Mouse (Mus musculus) hindbrain, embryonic 14.5 days (tissue): ENCODE data around the gene Gpx3. TPM values are rescaled to one million over a fixed set of nuclear protein-coding genes. Genes with fewer than 3 reads are reported as not detected.

Experiments
- ATAC-seq: fragments of 200-750 bp; cut with Nextera tagmentation; 2 replicates; pipeline ENCODE4 v1.8.0; 2017; ENCODE audit warnings: moderate number of reproducible peaks, mild to moderate bottlenecking, moderate TSS enrichment, moderate library complexity; ENCODE audit not compliant: low FRiP score
- DNase-seq: peaks from one replicate; pipeline ENCODE4 v3.0.0-alpha.2; 2015; ENCODE audit warnings: low spot score
- H3K27ac ChIP-seq: fragments of 300-500 bp; sonication (generic); 2 replicates; pipeline ENCODE4 v1.5.1; 2014; ENCODE audit warnings: mild to moderate bottlenecking, moderate library complexity
- H3K27me3 ChIP-seq: fragments of 300-500 bp; sonication (generic); 2 replicates; pipeline ENCODE4 v1.6.1; 2014; ENCODE audit warnings: mild to moderate bottlenecking, low read length, mixed read lengths; ENCODE audit not compliant: control insufficient read depth, insufficient read depth
- H3K36me3 ChIP-seq: fragments of 300-500 bp; sonication (generic); replicated peaks from 2 replicates; pipeline ENCODE4 v1.6.1; 2014; ENCODE audit not compliant: control insufficient read depth, insufficient read depth
- H3K4me1 ChIP-seq: fragments of 300-500 bp; sonication (generic); replicated peaks from 2 replicates; pipeline ENCODE4 v1.6.1; 2014; ENCODE audit warnings: antibody characterized with exemption, low read length, mixed read lengths; ENCODE audit not compliant: control insufficient read depth, insufficient read depth
- H3K4me2 ChIP-seq: fragments of 300-500 bp; sonication (generic); replicated peaks from 2 replicates; pipeline ENCODE4 v1.6.1; 2014; ENCODE audit warnings: mild to moderate bottlenecking, moderate library complexity
- H3K4me3 ChIP-seq: fragments of 300-500 bp; sonication (generic); replicated peaks from 2 replicates; pipeline ENCODE4 v1.5.1; 2014; ENCODE audit warnings: mild to moderate bottlenecking, low read length
- H3K9ac ChIP-seq: fragments of 300-500 bp; sonication (generic); 2 replicates; pipeline ENCODE4 v1.6.1; 2014
- H3K9me3 ChIP-seq: fragments of 300-500 bp; sonication (generic); 2 replicates; pipeline ENCODE4 v1.6.1; 2016; ENCODE audit warnings: low read length; ENCODE audit not compliant: control insufficient read depth
- WGBS: fragments of 180-500 bp; shearing (Covaris S2); extraction: QIAGEN DNeasy Blood & Tissue Kit; methylation state at CpG from one replicate; pipeline ENCODE4 v1.1.7; 2014; 5-methylcytosine and 5-hydroxymethylcytosine counted together
- polyA plus RNA-seq: library from polyadenylated mRNA; unstranded; fragments of >200 nt; fragmentation: Nextera tagmentation; extraction: Ambion mirVana; gene quantifications from 2 replicates; pipeline ENCODE4 v1.2.1, GENCODE M21; 2014

Gpx3 gene
- polyA plus RNA-seq, 1 experiment from 2014 or later, result 73.6 TPM

DNA sequence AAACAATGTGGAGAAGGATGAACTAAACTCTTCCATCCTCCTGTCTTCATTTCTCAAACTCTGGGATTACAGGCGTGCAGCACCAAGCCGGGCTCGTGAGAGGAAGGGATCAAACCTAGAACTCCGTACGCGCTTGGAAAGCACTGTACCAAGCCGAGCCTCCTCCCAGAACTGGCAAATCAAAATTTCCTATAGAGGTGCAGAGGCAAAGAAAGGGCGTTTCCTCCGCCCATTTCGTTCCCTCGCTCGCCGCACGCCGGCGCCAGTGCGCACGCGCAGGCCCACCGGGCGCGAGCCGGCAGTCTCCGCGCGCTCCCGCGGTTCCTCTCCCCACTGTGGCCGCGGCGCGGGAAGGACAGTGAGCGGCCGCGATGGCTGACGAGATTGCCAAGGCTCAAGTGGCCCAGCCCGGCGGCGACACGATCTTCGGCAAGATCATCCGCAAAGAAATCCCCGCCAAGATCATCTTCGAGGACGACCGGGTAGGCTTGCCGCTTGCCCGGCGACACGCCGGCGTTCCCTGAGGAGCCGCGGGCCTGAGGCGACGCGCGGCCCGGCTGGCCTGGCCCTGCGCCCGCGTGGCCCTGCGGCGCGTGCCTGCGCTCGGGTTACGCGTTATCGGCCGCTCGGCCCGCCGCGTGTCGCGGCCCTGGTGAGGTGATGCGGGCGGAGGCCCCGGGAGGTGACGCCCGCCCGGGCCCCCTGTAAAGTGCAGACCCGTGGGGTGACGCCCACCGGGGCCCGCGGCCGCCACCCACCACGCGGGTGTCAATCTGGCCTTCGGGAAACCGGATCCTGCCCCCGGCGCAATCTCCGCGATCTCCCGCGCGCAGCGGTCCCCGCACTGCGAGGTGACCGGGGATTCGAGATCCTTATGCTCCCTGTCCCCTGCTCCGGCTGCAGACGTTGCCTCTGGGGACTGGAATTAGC, 35.9 kb upstream of the Gpx3 start, which contains the start of gene Hint1:
TSS of gene Hint1 (plus strand) at position 265 of the 930 bp plus-strand sequence.
- Histone ChIP-seq H3K36me3 (peaks cover 19% of the 10 kb centered on the region), H3K27me3 (no peaks in the 10 kb centered on the region), H3K4me2 (peak within 1 kb of the TSS; percentile 70), H3K27ac (peak within 1 kb of the TSS; percentile 86), H3K9ac (peak within 1 kb of the TSS; percentile 96), H3K9me3 (no peaks in the 10 kb centered on the region), H3K4me3 (peak within 1 kb of the TSS; percentile 88), H3K4me1 (peaks cover 29% of the 10 kb centered on the region)
- under 1% methylated on average over 104 of the region's 107 CpGs for WGBS
- DNase-seq (peak; percentile 93), ATAC-seq (peak; percentile 87)

DNA sequence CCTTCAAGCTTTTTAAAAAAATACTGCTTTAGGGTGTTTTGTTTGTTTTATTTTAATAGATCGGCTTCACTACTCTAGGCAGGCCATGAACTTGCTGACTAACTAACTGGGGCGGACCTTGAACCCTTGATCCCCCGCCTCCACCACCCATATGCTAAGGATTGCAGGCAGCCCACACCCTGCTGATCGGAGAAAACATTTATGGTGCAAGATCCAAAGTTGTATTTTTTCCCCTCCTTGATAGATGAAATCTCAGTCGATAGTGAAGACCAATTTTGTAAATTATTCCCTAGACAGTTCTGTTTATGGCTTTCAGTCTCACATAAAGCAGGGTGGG, 35.2 kb upstream of the Gpx3 start:
- no peak for DNase-seq
- H3K36me3 ChIP-seq, result peaks cover 26% of the 10 kb centered on the region
- H3K4me1 ChIP-seq, result peaks cover 29% of the 10 kb centered on the region
- H3K27ac ChIP-seq, result peak overlapping the region; percentile 86
- 2% methylated on average over 5 of the region's 5 CpGs for WGBS
- no peaks in the 10 kb centered on the region for H3K9me3 ChIP-seq
- no peak for ATAC-seq
- H3K27me3 ChIP-seq, result no peaks in the 10 kb centered on the region
- H3K4me2 ChIP-seq, result peak overlapping the region; percentile 70
- peak overlapping the region; percentile 96 for H3K9ac ChIP-seq
- H3K4me3 ChIP-seq, result peak overlapping the region; percentile 88

DNA sequence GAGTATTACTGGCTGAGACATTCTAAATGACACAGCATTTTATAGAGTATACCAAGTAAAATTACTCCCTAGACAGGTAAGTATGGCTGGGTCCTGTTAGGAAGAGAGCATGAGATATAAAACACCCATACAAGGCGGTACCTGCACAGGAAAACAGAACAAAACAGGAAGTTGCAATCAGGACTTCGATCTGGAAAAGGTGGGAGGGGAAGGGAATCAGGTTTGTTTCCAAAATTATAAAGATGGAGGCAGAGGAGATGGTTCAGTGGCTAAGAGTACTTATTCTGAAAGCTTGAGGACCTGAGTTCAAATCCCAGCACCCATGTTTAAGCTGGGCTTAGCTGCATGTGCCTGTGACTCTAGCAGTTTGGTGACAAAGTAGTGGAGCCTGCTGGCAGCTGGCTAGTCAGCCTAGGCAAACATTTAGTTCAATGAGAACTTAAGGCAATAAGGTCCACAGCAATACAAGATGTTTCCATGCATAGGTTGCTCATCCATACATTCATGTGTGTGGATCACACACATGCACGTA, 34.3 kb upstream of the Gpx3 start:
- H3K9me3 ChIP-seq, result no peaks in the 10 kb centered on the region
- 94% methylated on average over 3 of the region's 3 CpGs for WGBS
- H3K4me1 ChIP-seq, result peaks cover 29% of the 10 kb centered on the region
- ATAC-seq (no peak), DNase-seq (no peak)
- no peak overlapping the region for H3K27ac ChIP-seq
- no peaks in the 10 kb centered on the region for H3K27me3 ChIP-seq
- H3K36me3 ChIP-seq, result peaks cover 35% of the 10 kb centered on the region
- H3K4me2 ChIP-seq, result peak overlapping the region; percentile 70
- peak overlapping the region; percentile 88 for H3K4me3 ChIP-seq
- peak overlapping the region; percentile 96 for H3K9ac ChIP-seq

DNA sequence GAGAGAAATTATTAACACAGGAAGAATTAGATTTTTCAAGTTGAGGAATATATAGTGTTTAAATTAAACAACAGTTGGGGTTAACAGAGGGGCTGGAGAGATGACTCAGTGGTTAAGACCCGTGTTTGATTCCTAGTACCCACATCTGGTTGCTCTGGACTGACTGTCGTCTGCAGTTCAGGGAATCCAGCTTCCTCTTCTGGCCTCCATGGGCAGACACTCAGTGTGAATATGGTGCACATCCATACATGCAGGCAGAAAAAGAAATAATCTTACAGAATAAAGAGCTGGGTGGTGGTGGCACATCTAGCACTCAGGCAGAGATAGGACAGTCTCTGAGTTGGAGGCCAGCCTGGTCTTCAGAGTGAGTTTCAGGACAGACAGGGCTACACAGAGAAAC, 33.8 kb upstream of the Gpx3 start:
- Histone ChIP-seq H3K27ac (no peak overlapping the region), H3K27me3 (no peaks in the 10 kb centered on the region), H3K36me3 (peaks cover 40% of the 10 kb centered on the region), H3K4me2 (peak overlapping the region; percentile 70), H3K4me3 (no peak overlapping the region), H3K9me3 (no peaks in the 10 kb centered on the region), H3K4me1 (peaks cover 29% of the 10 kb centered on the region), H3K9ac (no peak overlapping the region)
- 80% methylated on average over 2 of the region's 2 CpGs for WGBS
- DNase-seq, result no peak
- no peak for ATAC-seq

DNA sequence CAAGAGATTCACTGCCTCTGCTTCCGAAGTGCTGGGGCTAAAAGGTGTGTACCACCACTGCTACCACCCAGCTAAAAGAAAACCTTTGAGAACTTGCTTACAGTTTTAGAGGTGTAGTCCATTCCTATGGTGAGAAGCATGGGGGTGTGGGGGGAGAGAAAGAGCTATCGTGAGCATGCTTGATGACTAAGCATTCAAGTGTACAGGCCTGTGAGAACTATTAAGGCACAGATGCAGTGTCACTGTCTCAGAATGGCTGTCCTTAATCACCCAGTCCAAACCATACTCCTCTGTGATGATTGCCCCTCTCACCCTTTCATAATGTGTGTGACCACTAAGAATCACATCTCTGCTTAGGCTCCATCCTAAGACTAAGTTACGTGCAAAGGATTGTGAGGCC, 32.9 kb upstream of the Gpx3 start:
- ATAC-seq (no peak), DNase-seq (no peak)
- Histone ChIP-seq H3K9ac (no peak overlapping the region), H3K4me2 (no peak overlapping the region), H3K27ac (no peak overlapping the region), H3K27me3 (no peaks in the 10 kb centered on the region), H3K36me3 (peaks cover 49% of the 10 kb centered on the region), H3K4me3 (no peak overlapping the region), H3K9me3 (no peaks in the 10 kb centered on the region), H3K4me1 (peaks cover 29% of the 10 kb centered on the region)
- 75% methylated on average over 3 of the region's 3 CpGs for WGBS

DNA sequence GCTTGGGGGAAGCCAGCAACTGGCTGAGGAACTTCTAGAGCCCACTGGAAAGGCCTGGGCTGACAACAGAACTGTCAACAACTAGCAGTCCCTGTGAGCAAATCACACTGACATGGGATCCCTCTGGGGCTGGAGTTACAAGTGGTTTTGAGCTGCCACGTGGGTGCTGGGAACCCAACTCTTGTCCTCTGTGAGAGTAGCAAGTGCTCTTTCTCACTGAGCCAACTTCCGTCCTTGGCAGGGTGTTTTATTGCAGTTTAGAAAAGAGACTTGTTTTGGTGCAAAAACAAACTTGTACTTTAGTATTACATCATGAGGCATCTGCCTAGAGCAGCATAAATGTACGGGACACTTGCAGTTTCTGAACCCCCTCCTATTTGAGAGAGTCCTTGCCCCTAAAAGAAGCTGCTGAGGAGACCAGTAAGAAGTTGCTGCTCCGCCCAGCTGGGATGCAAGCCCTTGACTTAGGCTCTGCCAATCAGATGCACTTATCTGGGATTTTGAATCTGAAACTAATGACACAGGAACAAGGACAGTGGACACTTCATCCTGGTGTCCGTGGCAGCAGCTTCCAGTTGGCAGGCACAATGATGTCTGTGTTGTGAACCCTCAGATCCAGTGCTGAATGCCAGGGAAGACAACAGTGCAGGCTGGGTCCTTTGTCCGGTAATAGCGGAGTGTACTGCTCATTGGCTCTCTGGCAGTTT, 30.3 kb upstream of the Gpx3 start:
- no peak overlapping the region for H3K9ac ChIP-seq
- no peak overlapping the region for H3K4me2 ChIP-seq
- ATAC-seq (no peak), DNase-seq (no peak)
- peaks cover 50% of the 10 kb centered on the region for H3K36me3 ChIP-seq
- H3K27me3 ChIP-seq, result no peaks in the 10 kb centered on the region
- peaks cover 21% of the 10 kb centered on the region for H3K4me1 ChIP-seq
- H3K4me3 ChIP-seq, result no peak overlapping the region
- 77% methylated on average over 7 of the region's 7 CpGs for WGBS
- no peak overlapping the region for H3K27ac ChIP-seq
- H3K9me3 ChIP-seq, result no peaks in the 10 kb centered on the region

DNA sequence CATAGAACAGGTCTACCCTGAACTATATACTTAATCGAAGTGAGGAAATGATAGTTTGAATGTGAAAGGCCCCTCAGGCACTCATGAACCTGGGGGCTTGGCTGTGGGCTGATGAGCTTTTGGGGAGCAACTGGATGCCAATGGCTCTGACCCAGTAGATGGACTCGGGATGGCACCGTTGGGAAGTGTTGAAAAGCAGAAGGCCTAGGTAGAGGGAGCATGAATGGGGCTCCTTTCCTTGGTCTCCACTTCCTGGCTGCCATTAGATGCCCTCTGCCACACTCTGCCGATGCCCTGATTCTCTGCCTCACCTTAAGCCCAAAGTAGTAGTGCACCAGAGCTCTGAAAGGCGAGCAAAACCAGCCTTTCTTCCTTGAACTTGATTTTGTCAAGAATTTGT, 26.2 kb upstream of the Gpx3 start:
- H3K27ac ChIP-seq, result no peak overlapping the region
- no peaks in the 10 kb centered on the region for H3K9me3 ChIP-seq
- H3K9ac ChIP-seq, result no peak overlapping the region
- no peaks in the 10 kb centered on the region for H3K4me1 ChIP-seq
- no peak for ATAC-seq
- H3K36me3 ChIP-seq, result peaks cover 34% of the 10 kb centered on the region
- DNase-seq, result no peak
- no peaks in the 10 kb centered on the region for H3K27me3 ChIP-seq
- 93% methylated on average over 5 of the region's 5 CpGs for WGBS
- H3K4me3 ChIP-seq, result no peak overlapping the region
- no peak overlapping the region for H3K4me2 ChIP-seq

DNA sequence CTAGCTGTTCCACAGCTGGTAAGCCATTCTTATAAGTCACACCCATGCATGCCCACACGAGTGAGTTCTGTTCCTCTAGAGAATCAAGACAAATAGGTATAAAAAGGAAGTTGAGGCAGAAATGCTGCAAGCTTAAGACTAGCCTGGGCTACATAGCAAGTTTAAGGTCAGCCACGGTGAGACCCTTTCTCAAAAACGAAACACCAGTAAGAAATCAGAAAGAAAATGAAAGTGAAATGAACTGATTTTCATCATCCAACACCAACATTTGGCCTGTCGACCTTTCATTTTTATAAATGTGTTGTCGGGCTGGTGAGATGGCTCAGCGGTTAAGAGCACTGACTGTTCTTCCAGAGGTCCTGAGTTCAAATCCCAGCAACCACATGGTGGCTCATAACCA, 23.4 kb upstream of the Gpx3 start:
- WGBS, result 83% methylated on average over 6 of the region's 6 CpGs
- no peak overlapping the region for H3K9ac ChIP-seq
- no peak overlapping the region for H3K4me2 ChIP-seq
- H3K27ac ChIP-seq, result no peak overlapping the region
- no peaks in the 10 kb centered on the region for H3K4me1 ChIP-seq
- H3K36me3 ChIP-seq, result peaks cover 6% of the 10 kb centered on the region
- H3K4me3 ChIP-seq, result no peak overlapping the region
- ATAC-seq (no peak), DNase-seq (no peak)
- no peaks in the 10 kb centered on the region for H3K9me3 ChIP-seq
- no peaks in the 10 kb centered on the region for H3K27me3 ChIP-seq

DNA sequence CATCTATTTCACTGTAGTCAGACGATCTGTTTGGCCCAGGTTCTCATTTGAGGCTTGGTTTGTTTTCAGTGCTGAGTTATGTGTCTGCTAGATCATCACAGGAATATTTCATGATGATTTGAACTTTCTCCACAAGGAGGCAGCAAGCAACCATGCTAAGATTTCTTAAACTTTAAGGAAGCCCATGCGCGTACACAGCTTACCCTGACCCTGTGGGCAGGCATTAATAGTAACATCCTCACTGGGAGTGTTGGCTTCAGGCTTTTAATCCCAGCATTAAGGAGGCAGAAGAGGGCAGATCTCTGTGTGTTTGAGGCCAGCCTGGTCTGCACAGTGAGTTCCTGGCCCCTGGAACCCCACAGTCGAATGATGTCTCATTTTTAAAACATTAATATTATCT, 22.8 kb upstream of the Gpx3 start:
- peak; percentile 83 for DNase-seq

More for the DNA sequence above, 22.8 kb upstream of the Gpx3 start:
- no peak overlapping the region for H3K4me2 ChIP-seq
- H3K4me3 ChIP-seq, result no peak overlapping the region
- H3K27ac ChIP-seq, result no peak overlapping the region
- ATAC-seq, result 0 out of 2 replicates have a peak, but pooled peaks have one; percentile 27
- no peaks in the 10 kb centered on the region for H3K27me3 ChIP-seq
- no peaks in the 10 kb centered on the region for H3K9me3 ChIP-seq
- 40% methylated on average over 4 of the region's 4 CpGs for WGBS
- H3K36me3 ChIP-seq, result peaks cover under 1% of the 10 kb centered on the region
- no peaks in the 10 kb centered on the region for H3K4me1 ChIP-seq
- H3K9ac ChIP-seq, result no peak overlapping the region
